Mouse (Mus musculus) megakaryocyte, embryonic 14.5 days (primary cell): ENCODE measurements around the gene Pnpo. TPM values are rescaled to one million over a fixed set of nuclear protein-coding genes. Genes with fewer than 3 reads are reported as not detected.

Experiments used
- H3K27me3 ChIP-seq: replicated peaks from 2 replicates; pipeline ENCODE3; 2012; ENCODE audit warnings: inconsistent platforms
- H3K36me3 ChIP-seq: replicated peaks from 2 replicates; pipeline ENCODE3; 2012; ENCODE audit warnings: low read length, inconsistent platforms, mixed read lengths
- H3K4me1 ChIP-seq: 2 replicates; pipeline ENCODE4 v1.6.1; 2012; ENCODE audit warnings: inconsistent platforms
- H3K4me3 ChIP-seq: replicated peaks from 2 replicates; pipeline ENCODE3; 2012; ENCODE audit warnings: moderate library complexity, mild to moderate bottlenecking, inconsistent platforms
- H3K9me3 ChIP-seq: 2 replicates; pipeline ENCODE4 v1.6.1; 2012; ENCODE audit warnings: inconsistent platforms
- FLI1 ChIP-seq: IDR thresholded peaks from 2 replicates; pipeline ENCODE4 v1.6.1; 2012; ENCODE audit warnings: low read length, inconsistent platforms, mixed read lengths
- GATA1 ChIP-seq: IDR thresholded peaks from 3 replicates; pipeline ENCODE4 v1.6.1; 2012; ENCODE audit warnings: mixed read lengths, low read length, inconsistent platforms, borderline replicate concordance
- polyA plus RNA-seq: library from polyadenylated mRNA; stranded (reverse); fragments of >175 nt; gene quantifications from 2 replicates; pipeline ENCODE4 v1.2.3, GENCODE M21; 2012; ENCODE audit warnings: low replicate concordance; ENCODE audit not compliant: insufficient read depth

Pnpo gene
- polyA plus RNA-seq, 1 experiment = 16.6 TPM

DNA sequence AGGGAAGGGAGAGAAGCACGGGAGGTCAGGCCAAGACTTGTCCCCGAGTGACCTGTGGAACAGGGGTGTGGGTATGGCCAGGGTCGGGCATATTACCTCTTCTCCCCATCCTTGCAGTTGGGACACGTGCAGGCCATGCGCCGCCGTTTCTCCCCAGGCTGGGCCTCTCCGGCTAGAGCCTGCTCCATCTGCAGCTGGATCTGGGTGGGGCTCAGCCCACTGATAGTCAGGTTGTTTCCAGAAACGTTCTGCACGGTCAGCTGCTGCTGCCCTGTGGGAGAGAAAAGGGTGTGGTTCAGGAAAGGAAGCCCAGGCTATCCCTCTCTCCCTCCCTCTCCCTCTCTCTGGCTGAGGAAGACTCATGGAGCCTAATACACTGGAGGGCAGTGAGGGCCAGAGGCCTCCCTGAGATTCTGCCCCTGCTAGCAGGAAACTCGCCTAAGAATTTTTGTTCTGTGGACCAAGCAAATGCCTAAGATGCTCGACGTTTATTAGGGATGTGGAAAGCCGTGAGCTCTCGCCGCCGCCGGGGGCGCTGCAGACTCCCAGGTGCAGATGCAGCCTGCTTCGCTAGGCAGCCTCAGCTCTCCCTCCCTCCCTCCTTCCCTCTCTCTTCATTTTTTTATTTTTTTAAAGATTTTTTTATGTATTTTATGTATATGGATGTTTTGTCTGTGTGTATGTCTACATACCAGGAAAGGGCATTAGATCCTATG lies 12.4 kb upstream of the Pnpo start:
- TF ChIP-seq FLI1 = no peak
- TF ChIP-seq GATA1 = no peak
- peaks cover 34% of the 10 kb centered on the region for H3K4me1 ChIP-seq
- no peaks in the 10 kb centered on the region for H3K27me3 ChIP-seq
- H3K36me3 ChIP-seq = peaks cover 98% of the 10 kb centered on the region
- H3K9me3 ChIP-seq = no peaks in the 10 kb centered on the region
- H3K4me3 ChIP-seq = no peak overlapping the region

DNA sequence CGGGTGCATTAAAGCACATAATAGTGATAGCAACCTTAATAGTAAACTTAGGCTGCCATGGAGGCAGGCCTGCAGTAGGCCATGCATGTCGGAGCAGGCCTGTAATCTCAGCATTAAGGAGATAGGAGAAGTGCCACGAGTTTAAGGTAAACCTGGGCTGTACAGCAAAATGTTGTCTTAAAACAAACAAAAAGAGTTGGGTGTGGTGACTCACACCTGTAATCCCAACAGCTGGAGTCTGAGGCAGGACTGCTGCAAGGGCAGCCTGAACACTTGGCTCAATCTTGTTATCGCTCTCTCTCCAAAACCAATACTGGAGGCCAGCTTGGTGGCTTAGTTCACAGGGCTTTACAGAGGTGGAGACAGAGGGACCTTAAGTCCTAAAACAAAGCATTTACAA lies 11.3 kb upstream of the Pnpo start:
- Histone ChIP-seq H3K4me1 (peaks cover 37% of the 10 kb centered on the region), H3K4me3 (no peak overlapping the region), H3K27me3 (no peaks in the 10 kb centered on the region), H3K36me3 (peaks cover 98% of the 10 kb centered on the region), H3K9me3 (no peaks in the 10 kb centered on the region)
- TF ChIP-seq GATA1 = no peak
- TF ChIP-seq FLI1 = no peak

DNA sequence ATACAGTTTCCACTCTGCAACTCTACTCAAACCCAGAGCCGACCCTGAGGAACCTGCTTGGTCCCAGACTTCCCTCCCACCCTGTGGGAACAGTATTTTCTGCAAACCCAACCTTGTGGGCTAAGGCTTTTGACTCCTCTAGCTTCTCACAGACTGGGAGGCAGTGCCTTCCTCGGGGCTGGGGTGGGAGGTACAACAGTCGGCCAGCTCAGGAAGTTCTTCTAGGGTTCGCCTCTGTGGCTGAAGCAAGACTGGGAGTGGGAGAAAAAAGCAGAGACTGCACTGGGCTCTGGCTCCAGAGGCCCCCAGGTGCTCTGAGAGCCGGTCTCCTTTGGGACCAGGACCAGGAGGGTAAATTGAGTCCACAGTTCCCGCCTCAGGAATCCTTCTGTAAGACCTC lies 9.1 kb upstream of the Pnpo start:
- Histone ChIP-seq H3K36me3 (peaks cover 97% of the 10 kb centered on the region), H3K4me3 (no peak overlapping the region), H3K27me3 (no peaks in the 10 kb centered on the region), H3K9me3 (no peaks in the 10 kb centered on the region), H3K4me1 (peaks cover 57% of the 10 kb centered on the region)
- no peak for TF ChIP-seq FLI1
- TF ChIP-seq GATA1 = no peak

GRCm38 (mm10) chr11:96952426-96952825 lies 8.6 kb upstream of the Pnpo start:
- H3K27me3 ChIP-seq = no peaks in the 10 kb centered on the region
- H3K9me3 ChIP-seq = no peaks in the 10 kb centered on the region
- peaks cover 97% of the 10 kb centered on the region for H3K36me3 ChIP-seq
- H3K4me1 ChIP-seq = peaks cover 60% of the 10 kb centered on the region
- TF ChIP-seq FLI1 (no peak), GATA1 (no peak)
- no peak overlapping the region for H3K4me3 ChIP-seq

- Histone ChIP-seq H3K4me3 (no peak overlapping the region), H3K27me3 (no peaks in the 10 kb centered on the region), H3K9me3 (no peaks in the 10 kb centered on the region), H3K4me1 (peaks cover 65% of the 10 kb centered on the region), H3K36me3 (peaks cover 86% of the 10 kb centered on the region)
- TF ChIP-seq FLI1 = no peak
- no peak for TF ChIP-seq GATA1
Observed at GRCm38 (mm10) chr11:96950767-96951166, 7.0 kb upstream of the Pnpo start.

- TF ChIP-seq GATA1 (peak; percentile 17; the same call in 1 of the 3 replicates), FLI1 (no peak)
- H3K27me3 ChIP-seq = no peaks in the 10 kb centered on the region
- H3K36me3 ChIP-seq = peaks cover 56% of the 10 kb centered on the region
- no peaks in the 10 kb centered on the region for H3K9me3 ChIP-seq
- H3K4me1 ChIP-seq = peaks cover 93% of the 10 kb centered on the region
- peak overlapping the region; percentile 59 for H3K4me3 ChIP-seq
Observed at GRCm38 (mm10) chr11:96947849-96948248, 4.1 kb upstream of the Pnpo start.

DNA sequence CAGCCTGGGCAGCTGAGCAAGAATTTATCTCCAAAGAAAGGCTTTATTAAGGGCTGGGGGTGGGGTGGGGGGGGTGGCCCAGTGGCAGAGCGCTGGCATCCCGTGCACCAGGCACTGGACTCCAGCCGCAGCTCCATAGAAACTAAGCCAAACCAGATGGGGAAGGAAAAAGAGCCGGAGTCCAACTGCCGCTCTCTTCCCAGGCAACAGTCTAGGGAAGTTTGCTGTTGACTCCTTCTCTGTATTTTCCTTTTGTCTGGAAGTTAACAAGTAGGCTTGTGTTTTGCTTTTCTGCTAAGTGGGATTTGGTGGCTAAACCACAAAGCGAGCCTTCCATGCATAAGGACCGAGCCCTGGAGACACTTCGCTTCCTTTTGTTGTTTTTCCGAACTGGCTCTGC lies 2.7 kb upstream of the Pnpo start:
- Histone ChIP-seq H3K9me3 (no peaks in the 10 kb centered on the region), H3K27me3 (no peaks in the 10 kb centered on the region), H3K36me3 (peaks cover 49% of the 10 kb centered on the region), H3K4me3 (no peak overlapping the region), H3K4me1 (peaks cover 95% of the 10 kb centered on the region)
- TF ChIP-seq FLI1 (no peak), GATA1 (no peak)

- no peak for TF ChIP-seq FLI1
- no peak for TF ChIP-seq GATA1
- peaks cover 49% of the 10 kb centered on the region for H3K36me3 ChIP-seq
- H3K4me1 ChIP-seq = peaks cover 91% of the 10 kb centered on the region
- H3K4me3 ChIP-seq = peak overlapping the region; percentile 97
- no peaks in the 10 kb centered on the region for H3K27me3 ChIP-seq
- H3K9me3 ChIP-seq = no peaks in the 10 kb centered on the region
Observed at GRCm38 (mm10) chr11:96944844-96945580, 1.2 kb upstream of the Pnpo start.

- Histone ChIP-seq H3K27me3 (no peaks in the 10 kb centered on the region), H3K9me3 (no peaks in the 10 kb centered on the region), H3K36me3 (peaks cover 51% of the 10 kb centered on the region), H3K4me1 (peaks cover 80% of the 10 kb centered on the region), H3K4me3 (no peak overlapping the region)
- TF ChIP-seq FLI1 = no peak
Observed at GRCm38 (mm10) chr11:96941989-96942590, 1.7 kb downstream of the Pnpo start.
